Mouse (Mus musculus): ENCODE results near the gene Stx19. TPM values are rescaled to one million over a fixed set of nuclear protein-coding genes. Genes with fewer than 3 reads are reported as not detected.

Gene Stx19
- total and polyA plus RNA-seq, 3 experiments = 0.11 TPM; not detected in 2

DNA sequence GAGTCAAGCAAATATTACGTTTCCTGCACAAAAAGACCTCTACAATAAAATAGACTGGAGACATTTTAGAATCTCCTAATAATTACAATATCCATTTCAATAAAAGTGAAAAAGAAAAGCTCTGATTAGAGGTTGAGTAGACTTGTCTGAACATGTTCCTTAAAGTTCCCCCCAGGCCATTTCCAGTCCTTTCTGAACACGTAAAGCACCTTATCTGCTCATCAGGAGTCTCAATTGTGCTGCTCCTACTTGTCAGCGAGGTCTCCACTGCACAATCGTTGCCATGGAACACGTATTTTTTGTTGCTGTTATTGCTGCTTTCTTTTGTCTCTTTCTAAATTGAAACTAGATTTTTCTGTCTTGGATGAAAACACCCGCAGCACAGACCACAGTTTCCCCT lies 47.0 kb downstream of the Stx19 start:
- Histone ChIP-seq H3K4me3 (ENCODE audit: low read depth, low read length) (no peak overlapping the region; the same call in 1 of the 2 replicates), H3K9me3 (replicated peaks) (no peaks in the 10 kb centered on the region), H3K27me3 (ENCODE audit: insufficient read depth, low read length) (no peaks in the 10 kb centered on the region), H3K4me1 (ENCODE audit: insufficient read depth, low read depth, low read length) (peaks cover 17% of the 10 kb centered on the region), H3K36me3 (replicated peaks) (peaks cover 2% of the 10 kb centered on the region)
- DNase-seq (ENCODE audit: low spot score) (no peak), ATAC-seq (ENCODE audit: extremely low read depth, insufficient number of reproducible peaks, low FRiP score, poor library complexity, severe bottlenecking) (peak; percentile 60)
- TF ChIP-seq POLR2AphosphoS5 (IDR thresholded peaks at IDR 0.05; ENCODE audit: insufficient replicate concordance, low read depth, low read length) = no peak
- no peak for TF ChIP-seq TAL1 (conservative IDR thresholded peaks at IDR 0.05; ENCODE audit: low read depth, low read length)
- no peak for TF ChIP-seq GATA2 (IDR thresholded peaks at IDR 0.05; ENCODE audit: borderline replicate concordance, low read depth, low read length)
- no peak for TF ChIP-seq GATA1 (IDR thresholded peaks at IDR 0.05; ENCODE audit: borderline replicate concordance, low read length)
- no peak for TF ChIP-seq CTCF (IDR thresholded peaks at IDR 0.05; ENCODE audit: low read depth, low read length)

GRCm38 (mm10) chr16:62872688-62873117 lies 58.2 kb downstream of the Stx19 start:
- no peak for TF ChIP-seq GATA2 (IDR thresholded peaks at IDR 0.05; ENCODE audit: borderline replicate concordance, low read depth, low read length)
- TF ChIP-seq TAL1 (conservative IDR thresholded peaks at IDR 0.05; ENCODE audit: low read depth, low read length) = no peak
- no peak for TF ChIP-seq POLR2AphosphoS5 (IDR thresholded peaks at IDR 0.05; ENCODE audit: insufficient replicate concordance, low read depth, low read length)
- no peak for TF ChIP-seq GATA1 (IDR thresholded peaks at IDR 0.05; ENCODE audit: borderline replicate concordance, low read length)
- no peak for TF ChIP-seq CTCF (IDR thresholded peaks at IDR 0.05; ENCODE audit: low read depth, low read length)
- Histone ChIP-seq H3K36me3 (replicated peaks) (no peaks in the 10 kb centered on the region), H3K27me3 (ENCODE audit: insufficient read depth, low read length) (no peaks in the 10 kb centered on the region), H3K4me1 (ENCODE audit: insufficient read depth, low read depth, low read length) (no peaks in the 10 kb centered on the region), H3K9me3 (replicated peaks) (no peaks in the 10 kb centered on the region), H3K4me3 (ENCODE audit: low read depth, low read length) (no peak overlapping the region)
- DNase-seq (ENCODE audit: low spot score) = no peak
- no peak for ATAC-seq (ENCODE audit: extremely low read depth, insufficient number of reproducible peaks, low FRiP score, poor library complexity, severe bottlenecking)

DNA sequence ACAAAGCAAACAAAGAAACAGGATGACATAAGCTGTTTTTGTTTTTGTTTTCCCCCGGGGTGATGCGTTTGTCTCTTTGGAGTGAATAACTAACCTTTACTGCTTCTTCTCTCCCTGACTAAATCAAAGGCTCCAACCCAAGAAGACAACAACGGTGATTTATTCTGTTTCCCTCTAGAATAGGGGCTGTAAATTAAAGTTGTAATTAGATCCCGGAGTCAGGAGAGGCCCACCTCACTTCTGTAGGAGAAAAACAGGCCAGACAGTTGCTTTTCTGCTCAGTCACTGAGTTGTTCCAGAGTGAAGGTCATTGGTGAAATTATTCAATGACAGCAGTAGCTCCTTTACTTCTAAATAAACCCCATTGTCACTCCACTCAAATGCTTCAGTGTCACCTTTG lies 58.7 kb downstream of the Stx19 start:
- no peaks in the 10 kb centered on the region for H3K4me1 ChIP-seq (ENCODE audit: insufficient read depth, low read depth, low read length)

More for the DNA sequence above, 58.7 kb downstream of the Stx19 start:
- ATAC-seq (ENCODE audit: extremely low read depth, insufficient number of reproducible peaks, low FRiP score, poor library complexity, severe bottlenecking) = no peak
- no peak for TF ChIP-seq CTCF (IDR thresholded peaks at IDR 0.05; ENCODE audit: low read depth, low read length)
- no peak for TF ChIP-seq TAL1 (conservative IDR thresholded peaks at IDR 0.05; ENCODE audit: low read depth, low read length)
- no peak for TF ChIP-seq GATA2 (IDR thresholded peaks at IDR 0.05; ENCODE audit: borderline replicate concordance, low read depth, low read length)
- TF ChIP-seq POLR2AphosphoS5 (IDR thresholded peaks at IDR 0.05; ENCODE audit: insufficient replicate concordance, low read depth, low read length) = no peak
- no peak for TF ChIP-seq GATA1 (IDR thresholded peaks at IDR 0.05; ENCODE audit: borderline replicate concordance, low read length)
- Histone ChIP-seq H3K4me3 (ENCODE audit: low read depth, low read length) (no peak overlapping the region), H3K36me3 (replicated peaks) (no peaks in the 10 kb centered on the region), H3K27me3 (ENCODE audit: insufficient read depth, low read length) (no peaks in the 10 kb centered on the region), H3K9me3 (replicated peaks) (no peaks in the 10 kb centered on the region)
- no peak for DNase-seq (ENCODE audit: low spot score)

Other genes with a start within 250 kb of the Stx19 start
- gene Nsun3, start 27.9 kb upstream of the Stx19 start, total RNA-seq (2014; fragmentation: Nextera tagmentation) = 112 and 141 TPM in 2 replicates
- gene Nsun3, start 27.9 kb upstream of the Stx19 start, total RNA-seq (2017) = 17.7 and 22.9 TPM in 2 replicates
- gene Nsun3, start 27.9 kb upstream of the Stx19 start, polyA plus RNA-seq (2012) = 1.9 and 2.0 TPM in 2 replicates
- gene Arl13b, start 32.4 kb downstream of the Stx19 start, total RNA-seq (2014; fragmentation: Nextera tagmentation) = 21.5 and 29.4 TPM in 2 replicates
- gene Arl13b, start 32.4 kb downstream of the Stx19 start, total RNA-seq (2017) = 12.3 and 15.6 TPM in 2 replicates
- 2.7 and 3.0 TPM in 2 replicates for gene Arl13b, start 32.4 kb downstream of the Stx19 start, polyA plus RNA-seq (2012)
- gene Pros1, start 39.6 kb downstream of the Stx19 start, total RNA-seq (2014; fragmentation: Nextera tagmentation) = 13.8 and 16.9 TPM in 2 replicates
- 42.3 and 46.3 TPM in 2 replicates for gene Pros1, start 39.6 kb downstream of the Stx19 start, total RNA-seq (2017)
- 2.0 TPM in 2 replicates for gene Pros1, start 39.6 kb downstream of the Stx19 start, polyA plus RNA-seq (2012)